Mouse (Mus musculus) stomach, postnatal 0 days (tissue): ENCODE results near the gene Tgfb3.

Experiments used
- CTCF ChIP-seq: IDR thresholded peaks from 2 replicates; pipeline ENCODE4 v1.5.1; 2016; ENCODE audit warnings: antibody characterized with exemption, low read depth, mild to moderate bottlenecking, moderate library complexity
- EP300 ChIP-seq: optimal IDR thresholded peaks from 2 replicates; pipeline ENCODE3; 2016; ENCODE audit warnings: antibody characterized with exemption

- TF ChIP-seq EP300 (no peak), CTCF (no peak)
These were observed 25.0 kb upstream of the Tgfb3 start for GRCm38 (mm10) chr12:86103852-86104251.
